17 mouse cellular contexts compared by ENCODE assay signal in the genomic region with DNA sequence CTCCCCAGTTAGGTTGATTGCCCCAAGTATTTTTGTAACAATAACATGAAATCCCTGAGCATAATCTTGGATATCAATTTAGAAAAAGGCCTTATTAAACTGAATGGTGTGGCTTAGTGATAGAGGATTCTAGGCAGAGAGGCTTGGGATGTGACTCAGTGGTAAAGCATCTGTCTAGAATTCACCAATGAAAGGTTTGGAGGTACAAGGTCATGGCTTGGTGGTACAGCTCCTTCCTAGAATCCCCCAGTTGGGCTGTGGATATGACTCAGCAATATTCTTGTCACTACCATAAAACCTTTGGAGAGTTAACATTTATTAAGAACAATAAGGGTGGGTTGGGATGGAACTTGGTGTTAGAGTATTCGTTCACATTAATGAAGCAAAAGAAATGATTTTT. TPM values are rescaled to one million over a fixed set of nuclear protein-coding genes. Genes with fewer than 3 reads are reported as not detected.
"Had no signal": no experiment of that assay in that cellular context is flagged by ENCODE, and none has a peak within 500 bp of the region (broad histone marks: within the 10 kb centered on the region; RNA-seq: fewer than 3 reads in every experiment).

No protein-coding gene starts in this region.

- H3K9me3 ChIP-seq: limb, embryonic 12.5 days; midbrain, embryonic 13.5 days; stomach, embryonic 15.5 days had no signal

- H3K4me3 ChIP-seq: limb, embryonic 12.5 days; midbrain, embryonic 13.5 days; stomach, embryonic 15.5 days had no signal

- DNase-seq: kidney, postnatal 25 days; layer of hippocampus, postnatal 36 days; liver, postnatal 0 days; lung, postnatal 36 days; right cerebral cortex, postnatal 14 days; thymus, adult 2 months; thymus, postnatal 25 days had no signal

- H3K27ac ChIP-seq: limb, embryonic 12.5 days; midbrain, embryonic 13.5 days; stomach, embryonic 15.5 days had no signal

- H3K36me3 ChIP-seq: limb, embryonic 12.5 days; midbrain, embryonic 13.5 days; stomach, embryonic 15.5 days had no signal

- ATAC-seq: liver, postnatal 0 days; midbrain, embryonic 13.5 days had no signal

- H3K4me2 ChIP-seq: limb, embryonic 12.5 days; midbrain, embryonic 13.5 days; stomach, embryonic 15.5 days had no signal

- H3K9ac ChIP-seq: limb, embryonic 12.5 days; liver, postnatal 0 days; midbrain, embryonic 13.5 days; stomach, embryonic 15.5 days had no signal

- H3K27me3 ChIP-seq: limb, embryonic 12.5 days; midbrain, embryonic 13.5 days; stomach, embryonic 15.5 days had no signal

RNA-seq across cellular contexts. Expression of a gene that starts 57.8 kb away (rescaled TPM):
- total RNA-seq: left cerebral cortex, postnatal 25 days; liver, adult 2 months had no signal
- polyA plus RNA-seq: kidney, embryonic 16.5 days; limb, embryonic 12.5 days; liver, postnatal 0 days; lung, embryonic 16.5 days; stomach, embryonic 15.5 days had no signal

RNA-seq across cellular contexts. Expression of a gene that starts 59.6 kb away (rescaled TPM):
- total RNA-seq: left cerebral cortex, adult 8-10 months; left cerebral cortex, postnatal 25 days; midbrain, postnatal 0 days had no signal
- polyA plus RNA-seq: midbrain, embryonic 13.5 days; midbrain, postnatal 0 days; neural tube, embryonic 14.5 days had no signal
